Mouse (Mus musculus) kidney, postnatal 0 days (tissue): Measurements from ENCODE around the gene Il6ra. TPM values are rescaled to one million over a fixed set of nuclear protein-coding genes. Genes with fewer than 3 reads are reported as not detected.

Experiments used
- ATAC-seq: fragments of 200-750 bp; cut with Nextera tagmentation; replicated peaks from 2 replicates; pipeline ENCODE4 v1.8.0; 2017; ENCODE audit warnings: low read depth, moderate number of reproducible peaks, moderate TSS enrichment, moderate library complexity; ENCODE audit not compliant: low FRiP score
- DNase-seq: peaks from one replicate; pipeline ENCODE4 v3.0.0-alpha.2; 2016; ENCODE audit warnings: low spot score
- H3K27ac ChIP-seq: fragments of 300-500 bp; sonication (generic); 2 replicates; pipeline ENCODE4 v1.5.1; 2014; ENCODE audit warnings: mild to moderate bottlenecking
- H3K27me3 ChIP-seq: fragments of 300-500 bp; sonication (generic); 2 replicates; pipeline ENCODE4 v1.6.1; 2014; ENCODE audit warnings: low read length, mixed read lengths; ENCODE audit not compliant: insufficient read depth
- H3K36me3 ChIP-seq: fragments of 300-500 bp; sonication (generic); 2 replicates; pipeline ENCODE4 v1.6.1; 2014; ENCODE audit warnings: low read length, mixed read lengths; ENCODE audit not compliant: insufficient read depth
- H3K4me1 ChIP-seq: fragments of 300-500 bp; sonication (generic); replicated peaks from 2 replicates; pipeline ENCODE4 v1.6.1; 2014; ENCODE audit warnings: antibody characterized with exemption, low read length, mixed read lengths; ENCODE audit not compliant: insufficient read depth
- H3K4me2 ChIP-seq: fragments of 300-500 bp; sonication (generic); 2 replicates; pipeline ENCODE4 v1.6.1; 2014; ENCODE audit warnings: mild to moderate bottlenecking, low read length, moderate library complexity, mixed read lengths
- H3K4me3 ChIP-seq: fragments of 300-500 bp; sonication (generic); replicated peaks from 2 replicates; pipeline ENCODE4 v1.5.1; 2014; ENCODE audit warnings: low read depth, low read length
- H3K9ac ChIP-seq: fragments of 300-500 bp; sonication (generic); 2 replicates; pipeline ENCODE4 v1.6.1; 2014; ENCODE audit warnings: low read depth, low read length
- H3K9me3 ChIP-seq: fragments of 300-500 bp; sonication (generic); replicated peaks from 2 replicates; pipeline ENCODE4 v1.6.1; 2016; ENCODE audit warnings: low read length, inconsistent platforms, mixed read lengths
- CTCF ChIP-seq: IDR thresholded peaks from 2 replicates; pipeline ENCODE4 v1.5.1; 2016; ENCODE audit warnings: antibody characterized with exemption, low read depth, mild to moderate bottlenecking, moderate library complexity
- WGBS: fragments of 180-500 bp; shearing (Covaris S2); extraction: QIAGEN DNeasy Blood & Tissue Kit; methylation state at CpG from one replicate; pipeline ENCODE4 v1.1.7; 2014; 5-methylcytosine and 5-hydroxymethylcytosine counted together
- polyA plus RNA-seq: library from polyadenylated mRNA; unstranded; fragments of >200 nt; fragmentation: Nextera tagmentation; extraction: Ambion mirVana; gene quantifications from 2 replicates; pipeline ENCODE4 v1.2.1, GENCODE M21; 2015

Gene Il6ra
- polyA plus RNA-seq, 1 experiment from 2014 or later = 1.7 TPM

DNA sequence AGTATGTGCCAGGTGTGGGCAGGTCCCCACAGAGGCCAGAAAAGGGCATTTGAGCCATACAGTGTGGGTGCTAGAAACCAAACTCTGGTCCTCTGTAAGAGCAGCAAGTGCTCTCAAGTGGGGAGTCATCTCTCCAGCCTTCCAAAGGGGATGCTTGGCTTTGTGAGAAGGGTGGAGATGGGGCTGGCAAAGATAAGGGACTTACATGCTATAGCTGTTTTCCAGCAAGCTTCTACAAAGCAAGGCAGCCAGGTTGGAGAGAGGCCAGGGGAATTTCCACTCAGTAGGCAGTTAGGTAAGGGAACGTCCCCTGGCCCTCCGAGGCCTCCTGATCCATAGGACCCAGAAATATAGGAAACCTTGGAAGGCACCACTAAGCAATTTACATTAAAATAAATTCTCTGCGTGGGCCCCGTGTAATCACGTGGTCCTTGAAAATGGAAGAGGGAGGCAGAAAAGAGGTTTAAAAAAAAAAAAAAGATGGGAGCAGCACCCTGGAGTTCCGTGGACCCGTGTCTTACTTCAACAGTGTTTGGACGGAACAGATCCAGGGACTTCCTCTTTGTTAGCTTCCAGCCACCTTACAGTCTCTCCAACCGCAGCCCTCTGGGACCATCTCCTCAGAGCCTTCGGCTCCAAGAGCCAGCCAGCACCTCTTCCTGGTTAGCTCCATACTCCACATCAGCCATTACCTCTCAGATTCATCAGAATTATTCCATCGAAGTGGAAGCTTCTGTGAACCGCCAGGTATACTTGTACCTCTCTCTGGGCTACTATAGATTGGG is 92.5 kb downstream of the Il6ra start:
- no peak overlapping the region for H3K27ac ChIP-seq
- H3K36me3 ChIP-seq = no peaks in the 10 kb centered on the region
- H3K4me1 ChIP-seq = no peaks in the 10 kb centered on the region
- TF ChIP-seq CTCF = no peak
- WGBS = 89% methylated on average over 12 of the region's 12 CpGs
- DNase-seq (no peak), ATAC-seq (no peak)
- H3K9ac ChIP-seq = no peak overlapping the region
- no peaks in the 10 kb centered on the region for H3K27me3 ChIP-seq
- H3K9me3 ChIP-seq = no peaks in the 10 kb centered on the region
- no peak overlapping the region for H3K4me2 ChIP-seq
- no peak overlapping the region for H3K4me3 ChIP-seq

DNA sequence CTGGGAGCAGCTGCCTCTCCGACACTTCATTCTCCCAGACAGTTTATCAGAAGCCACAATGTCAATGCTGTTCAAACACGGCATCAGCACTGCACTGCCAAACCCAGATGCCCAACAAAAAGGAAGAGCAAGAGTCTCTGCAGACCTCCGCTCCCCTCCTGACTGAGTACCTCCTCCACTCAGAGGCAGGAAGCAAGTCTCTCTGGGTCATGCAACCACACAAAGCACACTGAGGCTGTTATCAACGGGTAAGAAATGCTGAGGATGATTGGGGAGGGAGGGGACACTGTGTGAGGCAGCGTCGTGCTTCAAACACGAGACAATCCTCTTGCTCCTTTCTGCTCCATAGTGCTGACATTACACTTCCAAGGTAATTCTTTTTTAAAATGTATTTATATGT is 93.1 kb downstream of the Il6ra start:
- no peak overlapping the region for H3K27ac ChIP-seq
- no peak overlapping the region for H3K4me3 ChIP-seq
- no peaks in the 10 kb centered on the region for H3K4me1 ChIP-seq
- TF ChIP-seq CTCF = no peak
- ATAC-seq (no peak), DNase-seq (no peak)
- 61% methylated on average over 7 of the region's 7 CpGs for WGBS
- H3K9ac ChIP-seq = no peak overlapping the region
- no peaks in the 10 kb centered on the region for H3K36me3 ChIP-seq
- no peak overlapping the region for H3K4me2 ChIP-seq
- no peaks in the 10 kb centered on the region for H3K9me3 ChIP-seq
- H3K27me3 ChIP-seq = no peaks in the 10 kb centered on the region

DNA sequence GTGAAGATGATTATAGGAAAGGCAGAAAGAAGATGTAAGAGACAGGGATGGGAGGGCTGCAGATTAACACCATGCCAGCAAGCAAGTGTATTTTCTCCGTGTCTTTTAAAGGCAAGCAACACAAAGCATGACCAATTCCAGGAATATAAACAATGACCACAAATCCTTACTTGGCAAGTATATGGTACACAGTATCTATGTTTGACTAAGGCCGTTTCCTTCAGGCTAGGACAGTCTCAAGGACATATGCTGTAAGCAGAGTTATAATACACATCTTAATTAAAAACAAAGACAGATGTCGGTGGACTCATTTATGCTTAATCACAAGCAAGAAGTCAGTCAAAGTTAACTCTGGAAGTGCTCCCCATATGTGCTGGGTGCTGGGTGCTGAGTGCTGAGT is 94.4 kb downstream of the Il6ra start:
- Histone ChIP-seq H3K27me3 (no peaks in the 10 kb centered on the region), H3K4me2 (no peak overlapping the region), H3K27ac (no peak overlapping the region), H3K4me1 (no peaks in the 10 kb centered on the region), H3K9me3 (no peaks in the 10 kb centered on the region), H3K9ac (no peak overlapping the region), H3K36me3 (no peaks in the 10 kb centered on the region), H3K4me3 (no peak overlapping the region)
- ATAC-seq = no peak
- DNase-seq = no peak
- WGBS = 81% methylated on average over 3 of the region's 3 CpGs
- no peak for TF ChIP-seq CTCF

DNA sequence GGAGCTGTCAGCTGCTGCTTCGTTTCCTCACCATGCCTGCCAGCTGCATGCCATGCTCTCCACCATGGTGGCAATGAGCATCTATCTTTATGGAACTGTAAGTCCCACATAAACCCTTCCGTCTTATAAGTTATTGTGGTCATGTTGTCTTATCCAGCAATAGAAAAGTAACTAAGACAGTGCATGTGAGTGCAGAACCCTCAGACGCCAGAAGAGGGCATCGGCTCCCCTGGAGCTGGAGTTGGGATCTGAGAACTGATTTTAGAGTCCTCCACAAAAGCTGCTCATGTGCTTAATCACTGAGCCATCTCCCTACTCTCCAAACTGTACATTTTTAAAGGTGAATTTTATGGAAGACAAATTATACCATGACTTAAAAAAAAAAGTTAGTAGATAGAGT is 95.9 kb downstream of the Il6ra start:
- DNase-seq (peak; percentile 44), ATAC-seq (no peak)
- H3K9ac ChIP-seq = no peak overlapping the region
- WGBS = 75% methylated on average over 4 of the region's 4 CpGs
- no peaks in the 10 kb centered on the region for H3K36me3 ChIP-seq
- TF ChIP-seq CTCF = peak; percentile 65
- H3K27me3 ChIP-seq = no peaks in the 10 kb centered on the region
- no peak overlapping the region for H3K4me3 ChIP-seq
- H3K9me3 ChIP-seq = no peaks in the 10 kb centered on the region
- H3K4me1 ChIP-seq = no peaks in the 10 kb centered on the region
- H3K4me2 ChIP-seq = no peak overlapping the region
- H3K27ac ChIP-seq = no peak overlapping the region

Other genes starting within 250 kb of the Il6ra start
- gene Adar, start 198.2 kb downstream of the Il6ra start, polyA plus RNA-seq = 9.6 and 10.5 TPM in 2 replicates
- 0.36 and 0.47 TPM in 2 replicates for gene Chrnb2, start 148.6 kb downstream of the Il6ra start, polyA plus RNA-seq
- 11.3 and 13.2 TPM in 2 replicates for gene Ube2q1, start 139.6 kb downstream of the Il6ra start, polyA plus RNA-seq
- gene She, start 81.8 kb downstream of the Il6ra start, polyA plus RNA-seq = 5.4 and 5.9 TPM in 2 replicates
- 6.9 and 7.1 TPM in 2 replicates for gene Atp8b2, start 50.3 kb upstream of the Il6ra start, polyA plus RNA-seq
- 160 and 168 TPM in 2 replicates for gene Hax1, start 85.6 kb upstream of the Il6ra start, polyA plus RNA-seq
- gene 4933434E20Rik, start 138.4 kb upstream of the Il6ra start, polyA plus RNA-seq = 166 and 177 TPM in 2 replicates
- gene Ubap2l, start 139.4 kb upstream of the Il6ra start, polyA plus RNA-seq = 150 TPM in 2 replicates
- 352 and 403 TPM in 2 replicates for gene Tpm3, start 159.5 kb upstream of the Il6ra start, polyA plus RNA-seq
- 0.08 and 0.12 TPM in 2 replicates for gene Nup210l, start 190.9 kb upstream of the Il6ra start, polyA plus RNA-seq